Mouse (Mus musculus) limb, embryonic 10.5 days (tissue): ENCODE measurements at regions not wholly inside any gene's neighbourhood (a gene's known extent, or its start where the extent isn't known, plus 50 kb on each side); places are given as distances from the start of the nearest gene placed in this dataset.

Source experiments
- DNase-seq: peaks from one replicate; pipeline ENCODE4 v3.0.0-alpha.2; 2017; ENCODE audit warnings: low spot score
- H3K27ac ChIP-seq: fragments of 300-500 bp; sonication (generic); 2 replicates; pipeline ENCODE4 v1.5.1; 2016; ENCODE audit warnings: mild to moderate bottlenecking
- H3K27me3 ChIP-seq: fragments of 300-500 bp; sonication (generic); 2 replicates; pipeline ENCODE4 v1.6.1; 2016; ENCODE audit warnings: low read depth, mild to moderate bottlenecking; ENCODE audit not compliant: poor library complexity, severe bottlenecking
- H3K36me3 ChIP-seq: fragments of 300-500 bp; sonication (generic); 2 replicates; pipeline ENCODE4 v1.6.1; 2016; ENCODE audit warnings: mild to moderate bottlenecking, moderate library complexity
- H3K4me1 ChIP-seq: fragments of 300-500 bp; sonication (generic); 2 replicates; pipeline ENCODE4 v1.6.1; 2016
- H3K4me3 ChIP-seq: fragments of 300-500 bp; sonication (generic); 2 replicates; pipeline ENCODE4 v1.5.1; 2016; ENCODE audit warnings: mild to moderate bottlenecking, moderate library complexity
- H3K9me3 ChIP-seq: fragments of 300-500 bp; sonication (generic); replicated peaks from 2 replicates; pipeline ENCODE4 v1.6.1; 2016; ENCODE audit warnings: mild to moderate bottlenecking
- WGBS: fragments of 180-500 bp; shearing (Covaris S2); methylation state at CpG from one replicate; pipeline ENCODE4 v1.1.7; 2016; 5-methylcytosine and 5-hydroxymethylcytosine counted together

- H3K9me3 ChIP-seq: no peaks in the 10 kb centered on the region
- no peaks in the 10 kb centered on the region for H3K4me1 ChIP-seq
- no peak for DNase-seq
Observed at GRCm38 (mm10) chr4:31861172-31861571, 102.7 kb upstream of the Map3k7 start.

DNA sequence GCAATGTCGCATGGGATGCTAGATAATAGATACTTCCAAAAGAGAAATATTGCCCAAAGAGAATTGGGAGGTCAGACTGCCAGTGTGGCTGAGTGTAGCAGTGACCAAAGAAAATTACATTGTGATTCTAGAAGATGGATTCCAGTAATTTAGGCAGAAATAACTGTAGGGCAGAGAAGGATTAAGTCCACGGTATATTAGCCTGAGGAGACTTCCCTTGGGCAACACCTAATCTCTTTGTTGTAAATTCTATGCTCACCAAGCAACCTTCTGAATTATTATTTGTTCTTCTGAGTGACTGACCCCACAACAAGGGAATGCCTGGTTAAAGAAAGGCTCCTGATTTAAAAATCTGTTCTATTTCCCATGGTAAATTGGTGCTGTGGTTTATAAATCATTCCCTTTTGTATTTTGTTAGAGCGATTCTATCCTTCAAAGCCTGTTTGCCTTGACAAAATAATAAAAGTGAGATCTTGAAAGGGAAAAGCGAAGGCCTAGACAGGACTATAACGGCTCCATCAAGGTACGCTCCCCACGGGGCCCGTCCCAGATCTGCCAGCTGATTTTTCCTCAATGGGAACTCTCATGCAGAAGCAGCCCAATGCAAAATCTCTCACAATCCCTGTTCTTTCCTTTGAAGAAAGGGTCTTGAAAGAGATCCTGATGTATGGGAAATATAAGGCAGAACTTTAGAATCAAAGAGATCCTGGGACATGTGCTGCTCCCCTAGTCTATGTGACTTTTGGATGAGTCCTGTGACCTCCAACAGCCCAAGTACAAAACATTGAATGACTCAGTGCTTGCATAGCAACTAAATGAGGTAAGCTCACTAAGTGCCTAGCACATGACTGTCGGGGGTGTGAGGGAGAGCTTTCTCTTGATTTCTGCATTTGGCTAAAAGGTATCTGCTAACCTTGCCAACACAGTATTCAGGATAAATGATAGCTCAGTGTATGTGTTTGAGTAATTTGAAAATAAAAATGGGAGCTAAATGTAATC is 90.6 kb upstream of the Map3k7 start:
- no peak for DNase-seq
- 75% methylated on average over 9 of the region's 9 CpGs for WGBS
- no peaks in the 10 kb centered on the region for H3K27me3 ChIP-seq
- H3K27ac ChIP-seq: no peak overlapping the region
- peaks cover 11% of the 10 kb centered on the region for H3K4me1 ChIP-seq
- no peaks in the 10 kb centered on the region for H3K9me3 ChIP-seq
- no peak overlapping the region for H3K4me3 ChIP-seq
- no peaks in the 10 kb centered on the region for H3K36me3 ChIP-seq

More at GRCm38 (mm10) chr4:31861172-31861571, 102.7 kb upstream of the Map3k7 start:
- Histone ChIP-seq H3K4me3 (no peak overlapping the region), H3K27me3 (no peaks in the 10 kb centered on the region), H3K27ac (no peak overlapping the region), H3K36me3 (no peaks in the 10 kb centered on the region)
- WGBS: 85% methylated on average over 3 of the region's 3 CpGs

- H3K4me3 ChIP-seq: no peak overlapping the region
- H3K9me3 ChIP-seq: no peaks in the 10 kb centered on the region
- no peak for DNase-seq
- WGBS: 11% methylated on average over 3 of the region's 3 CpGs
- H3K27ac ChIP-seq: peak overlapping the region; percentile 56; the same call in 1 of the 2 replicates
- H3K36me3 ChIP-seq: no peaks in the 10 kb centered on the region
- H3K27me3 ChIP-seq: no peaks in the 10 kb centered on the region
- peaks cover 19% of the 10 kb centered on the region for H3K4me1 ChIP-seq
Observed at GRCm38 (mm10) chr4:31877389-31877788, 86.5 kb upstream of the Map3k7 start.

GRCm38 (mm10) chr4:31878493-31879191 is 85.3 kb upstream of the Map3k7 start:
- WGBS: 67% methylated on average over 10 of the region's 10 CpGs
- DNase-seq: no peak
- Histone ChIP-seq H3K4me1 (peaks cover 29% of the 10 kb centered on the region), H3K4me3 (no peak overlapping the region), H3K9me3 (no peaks in the 10 kb centered on the region), H3K27ac (no peak overlapping the region), H3K36me3 (no peaks in the 10 kb centered on the region), H3K27me3 (no peaks in the 10 kb centered on the region)

DNA sequence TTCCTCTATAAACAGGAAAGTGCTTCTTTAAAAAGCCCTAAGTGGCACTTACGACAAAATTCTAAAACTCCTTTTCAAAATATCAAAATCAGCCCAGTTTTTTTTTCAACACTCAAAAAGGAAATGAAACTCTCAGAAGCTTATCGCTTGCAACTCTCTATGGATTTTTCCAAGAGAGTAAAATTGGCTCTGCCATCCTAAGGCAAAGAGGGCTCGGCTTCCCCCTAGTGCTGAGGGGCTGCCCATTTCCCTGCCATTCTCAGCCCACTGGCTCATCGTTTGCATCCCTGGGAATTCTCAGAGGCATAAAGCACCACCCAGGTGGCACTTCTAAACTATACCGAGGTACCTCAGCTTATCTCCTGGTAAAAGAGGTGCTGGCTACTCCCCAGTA is 84.7 kb upstream of the Map3k7 start:
- WGBS: 67% methylated on average over 5 of the region's 5 CpGs
- Histone ChIP-seq H3K4me1 (peaks cover 29% of the 10 kb centered on the region), H3K9me3 (no peaks in the 10 kb centered on the region), H3K4me3 (no peak overlapping the region), H3K27me3 (no peaks in the 10 kb centered on the region), H3K36me3 (no peaks in the 10 kb centered on the region), H3K27ac (no peak overlapping the region)
- no peak for DNase-seq

GRCm38 (mm10) chr4:31880213-31880612 is 83.7 kb upstream of the Map3k7 start:
- Histone ChIP-seq H3K27me3 (no peaks in the 10 kb centered on the region), H3K36me3 (no peaks in the 10 kb centered on the region), H3K27ac (no peak overlapping the region), H3K4me3 (no peak overlapping the region), H3K9me3 (no peaks in the 10 kb centered on the region), H3K4me1 (peaks cover 29% of the 10 kb centered on the region)
- WGBS: 76% methylated on average over 7 of the region's 7 CpGs
- no peak for DNase-seq

DNA sequence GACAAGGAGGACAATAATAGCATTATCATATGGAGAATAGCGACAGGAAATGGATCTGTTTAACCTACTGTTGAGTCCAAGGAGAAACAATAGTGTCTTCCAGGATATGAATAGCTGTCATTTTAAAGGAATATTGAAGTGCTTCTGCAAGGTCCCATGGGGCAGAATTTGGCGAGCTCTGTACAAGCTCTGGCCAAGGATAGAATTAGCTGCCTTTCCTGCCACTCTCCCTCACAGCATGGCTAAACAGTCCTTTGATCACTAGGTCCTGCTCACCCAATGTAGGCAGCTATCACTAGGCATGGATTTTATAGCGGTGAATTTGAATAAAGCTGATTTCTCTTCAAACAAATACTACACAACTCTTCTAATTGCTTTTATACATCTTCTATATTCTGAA is 74.2 kb upstream of the Map3k7 start:
- no peaks in the 10 kb centered on the region for H3K36me3 ChIP-seq
- no peak for DNase-seq
- H3K27ac ChIP-seq: no peak overlapping the region
- no peaks in the 10 kb centered on the region for H3K4me1 ChIP-seq
- no peaks in the 10 kb centered on the region for H3K27me3 ChIP-seq
- WGBS: 78% methylated on average over 3 of the region's 3 CpGs
- H3K4me3 ChIP-seq: no peak overlapping the region
- H3K9me3 ChIP-seq: no peaks in the 10 kb centered on the region

DNA sequence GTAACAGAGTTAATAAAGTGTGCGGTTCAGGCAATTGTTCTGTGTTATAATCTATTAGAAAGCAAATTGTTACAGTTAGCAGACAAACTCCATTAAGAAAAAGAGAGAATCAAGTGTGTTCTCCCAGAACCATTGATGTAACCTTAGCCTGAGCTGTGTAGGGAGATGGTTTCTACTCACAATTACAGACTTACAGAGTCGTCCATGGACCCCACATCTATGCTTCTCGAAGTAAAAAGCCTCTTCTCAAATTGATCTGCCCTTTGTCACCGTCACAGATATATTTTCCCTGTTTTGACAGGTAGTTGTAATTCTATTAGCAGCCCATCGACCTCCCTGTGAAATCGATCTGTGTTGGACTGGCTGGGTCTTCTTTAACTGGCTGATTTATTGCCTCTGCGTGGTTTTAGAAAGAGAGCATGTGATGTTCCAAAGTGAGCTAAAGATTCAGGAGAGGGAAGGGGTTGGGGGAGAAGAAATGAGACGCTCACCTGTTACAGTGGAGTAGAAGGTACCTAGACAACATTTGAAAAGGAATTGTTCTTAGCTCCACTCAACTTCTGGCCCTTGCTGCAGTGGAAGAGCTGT is 54.7 kb upstream of the Map3k7 start:
- 53% methylated on average over 8 of the region's 8 CpGs for whole genome bisulfite sequencing
- H3K9me3 ChIP-seq: no peaks in the 10 kb centered on the region
- H3K36me3 ChIP-seq: no peaks in the 10 kb centered on the region
- no peak overlapping the region for H3K4me3 ChIP-seq
- DNase-seq: no peak
- H3K27me3 ChIP-seq: no peaks in the 10 kb centered on the region
- peaks cover 12% of the 10 kb centered on the region for H3K4me1 ChIP-seq
- H3K27ac ChIP-seq: no peak overlapping the region
